Mouse (Mus musculus): ENCODE results near the gene Ykt6.
A peak's percentile ranks its signal among the peaks of the same experiment; 100 is the strongest.

DNA sequence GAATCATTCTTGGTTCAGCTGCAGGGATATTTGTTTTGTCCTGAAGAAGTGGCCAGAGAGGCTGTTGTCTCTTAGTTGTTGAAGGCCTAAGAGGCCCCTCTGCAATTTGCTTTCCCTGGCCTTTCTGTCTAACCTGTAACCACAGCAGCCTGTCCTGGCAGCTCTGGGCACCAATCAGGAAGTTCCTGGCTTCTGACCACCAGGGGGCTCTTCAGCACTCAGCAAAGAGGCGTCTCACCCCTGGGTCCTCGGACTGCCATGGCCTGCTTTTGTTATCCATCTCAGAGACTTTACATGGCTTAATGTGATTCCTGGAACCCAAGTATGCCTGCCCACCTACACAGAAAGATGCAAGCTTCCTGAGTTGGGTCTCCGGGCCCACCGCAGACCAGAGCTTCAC is 35.4 kb downstream of the Ykt6 start:
- TF ChIP-seq POLR2AphosphoS2 (IDR thresholded peaks at IDR 0.05; ENCODE audit: low read depth, low read length) (no peak), UBTF (IDR thresholded peaks at IDR 0.05; ENCODE audit: low read depth, low read length) (no peak), E2F4 (IDR thresholded peaks at IDR 0.05; ENCODE audit: insufficient replicate concordance, low read depth, low read length) (no peak), CTCF (conservative IDR thresholded peaks at IDR 0.05 in 1 of 2, IDR thresholded peaks at IDR 0.05 in 1 of 2; ENCODE audit: low read depth in 2 of 2, low read length in 2 of 2) (peak; percentile 50 to 89; a peak in 3 of 4 replicates), NELFE (IDR thresholded peaks at IDR 0.05; ENCODE audit: low read depth, low read length) (no peak; the same call in 1 of the 2 replicates), TCF12 (IDR thresholded peaks at IDR 0.05; ENCODE audit: low read depth, low read length) (no peak), EP300 (IDR thresholded peaks at IDR 0.05; ENCODE audit: low read length) (no peak), POLR2A (IDR thresholded peaks at IDR 0.05; ENCODE audit: low read depth, low read length) (no peak), CHD2 (IDR thresholded peaks at IDR 0.05; ENCODE audit: low read length) (no peak), RAD21 (IDR thresholded peaks at IDR 0.05; ENCODE audit: low read depth, low read length) (peak; percentile 71), MAFK (IDR thresholded peaks at IDR 0.05; ENCODE audit: insufficient replicate concordance, low read length) (no peak), USF1 (IDR thresholded peaks at IDR 0.05; ENCODE audit: low read depth, low read length) (no peak)
